Mouse (Mus musculus) kidney, adult 11 months (tissue): ENCODE measurements around the gene Olfr373.
A peak's percentile ranks its signal among the peaks of the same experiment; 100 is the strongest.

Experiments used
- DNase-seq: peaks from one replicate; pipeline ENCODE4 v3.0.0; 2022

Gene Olfr373

GRCm38 (mm10) chr8:72134756-72135445 lies 51.9 kb downstream of the Olfr373 start, which contains the start of gene Tpm4:
TSS of gene Tpm4 (plus strand) at chr8:72134975.
- DNase-seq: peak; percentile 64

- DNase-seq: peak; percentile 36
Measured at GRCm38 (mm10) chr8:72135446-72136301, 52.7 kb downstream of the Olfr373 start.

GRCm38 (mm10) chr8:72136302-72136978 lies 53.5 kb downstream of the Olfr373 start:
- peak; percentile 72 for DNase-seq

- DNase-seq: no peak
Measured at GRCm38 (mm10) chr8:72137431-72137830, 54.5 kb downstream of the Olfr373 start.

DNA sequence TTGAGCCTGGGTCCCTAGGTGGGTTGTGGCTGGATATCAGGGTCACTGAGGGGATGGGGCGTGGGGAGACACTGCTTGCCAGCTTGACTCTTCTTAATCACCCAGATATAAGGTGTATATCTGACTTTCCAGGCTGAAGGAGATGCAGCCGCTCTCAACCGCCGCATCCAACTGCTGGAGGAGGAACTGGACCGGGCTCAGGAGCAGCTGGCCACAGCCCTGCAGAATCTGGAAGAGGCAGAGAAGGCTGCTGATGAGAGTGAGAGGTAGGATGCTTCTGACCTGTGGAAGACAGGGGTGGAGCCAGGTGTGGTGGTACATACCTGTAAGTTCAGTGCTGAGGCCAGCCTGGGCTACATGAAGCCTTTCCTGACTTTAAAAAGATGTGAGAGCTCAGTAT lies 55.5 kb downstream of the Olfr373 start:
- DNase-seq: no peak

GRCm38 (mm10) chr8:72143256-72143824 lies 60.4 kb downstream of the Olfr373 start:
- DNase-seq: no peak

DNA sequence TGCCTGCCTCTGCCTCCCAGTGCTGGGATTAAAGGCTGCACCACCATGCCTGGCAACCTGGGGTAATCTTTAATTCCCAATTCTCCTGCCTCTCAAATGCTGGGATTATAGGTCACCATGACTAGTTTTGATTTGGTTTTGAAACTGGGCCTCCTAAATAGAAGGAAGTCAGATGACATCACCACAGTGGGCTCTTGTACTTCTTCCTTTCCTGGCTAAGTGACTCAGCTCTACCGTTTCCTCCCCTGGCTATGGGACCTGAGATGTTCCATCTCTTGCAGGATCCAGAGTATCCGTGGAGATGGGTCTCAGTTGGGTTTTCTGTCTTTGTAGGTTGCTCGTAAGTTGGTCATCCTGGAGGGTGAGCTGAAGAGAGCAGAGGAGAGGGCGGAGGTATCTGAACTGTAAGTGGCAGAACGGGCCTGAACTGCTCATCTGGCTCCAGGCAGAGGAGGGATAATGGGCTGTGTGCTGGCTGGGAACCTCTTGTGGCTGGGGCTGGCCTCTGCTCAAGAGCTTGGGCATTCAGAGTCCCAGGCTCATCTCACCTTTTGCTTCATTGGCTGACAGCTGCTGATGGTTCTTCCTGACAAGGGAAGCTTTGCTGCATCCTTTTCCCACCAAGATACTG lies 61.5 kb downstream of the Olfr373 start:
- no peak for DNase-seq

- DNase-seq: no peak
Measured at GRCm38 (mm10) chr8:72145511-72145910, 62.5 kb downstream of the Olfr373 start.

DNA sequence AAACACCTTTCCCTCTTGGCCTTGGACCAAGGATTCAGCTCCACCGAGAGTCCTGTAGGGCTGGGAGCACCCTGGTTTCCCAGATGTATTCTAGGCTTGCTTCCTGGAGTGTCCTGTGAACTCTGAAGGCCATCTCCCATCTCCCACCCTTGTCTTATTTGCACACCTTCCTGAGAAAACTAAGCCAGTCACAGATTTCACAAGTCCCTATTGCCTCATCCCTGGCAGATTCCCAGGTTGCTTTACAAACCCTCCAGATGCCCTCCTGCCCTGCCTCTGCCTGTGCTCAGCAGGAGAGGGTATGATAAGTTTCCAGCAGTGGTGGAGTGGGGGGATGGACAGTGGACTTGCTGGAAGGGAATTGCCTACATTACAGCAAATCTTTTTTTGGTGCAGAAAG lies 63.1 kb downstream of the Olfr373 start:
- DNase-seq: no peak

DNA sequence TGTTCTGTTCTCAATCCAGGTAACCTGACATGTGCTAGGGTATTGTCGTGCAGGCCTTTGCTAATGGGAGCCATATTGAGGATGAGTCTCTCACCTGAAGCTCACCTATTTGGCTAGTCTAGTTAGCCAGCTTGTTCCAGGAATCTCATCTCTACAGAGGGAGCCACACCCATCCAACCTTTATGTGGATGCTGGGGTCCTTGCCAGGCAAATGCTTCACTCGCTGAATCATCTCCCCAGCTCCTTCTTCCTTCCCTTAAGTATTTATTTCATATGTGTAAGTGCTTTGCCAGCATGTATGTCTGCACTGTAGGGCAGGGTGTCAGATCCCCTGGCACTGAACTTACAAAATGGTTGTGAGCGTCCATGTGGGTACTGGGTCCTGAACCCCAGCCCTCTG lies 63.6 kb downstream of the Olfr373 start:
- no peak for DNase-seq

GRCm38 (mm10) chr8:72147266-72147665 lies 64.3 kb downstream of the Olfr373 start:
- no peak for DNase-seq

- DNase-seq: no peak
Measured at GRCm38 (mm10) chr8:72149056-72149455, 66.1 kb downstream of the Olfr373 start.

DNA sequence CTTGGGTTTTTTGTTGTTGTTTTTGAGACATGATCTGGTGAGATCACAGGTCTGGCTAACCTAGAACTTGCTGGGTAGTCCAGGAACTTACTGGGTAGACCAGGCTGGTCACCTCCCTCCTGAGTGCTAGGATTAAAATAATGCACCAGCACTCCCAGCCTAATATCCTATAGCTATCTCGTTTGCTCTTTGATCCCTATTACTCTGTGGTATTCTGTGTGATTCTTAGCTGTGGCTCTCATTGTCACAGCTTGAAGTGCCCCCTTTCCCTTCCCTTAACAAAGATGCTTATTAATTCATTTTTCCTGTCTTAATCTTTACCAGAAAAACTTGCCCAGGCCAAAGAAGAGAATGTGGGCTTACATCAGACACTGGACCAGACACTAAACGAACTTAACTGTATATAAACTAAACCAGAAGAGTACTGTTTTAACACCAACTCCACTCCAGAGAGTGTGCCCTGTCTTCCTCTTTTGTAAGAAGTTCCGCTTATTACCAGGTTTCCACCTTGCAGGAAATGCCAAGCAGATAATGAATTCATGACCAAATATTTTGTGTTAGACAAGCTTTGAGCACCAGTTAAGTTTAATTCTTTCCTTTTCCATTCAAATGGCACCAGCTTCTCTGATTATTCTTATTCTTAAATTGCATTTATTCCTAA lies 68.6 kb downstream of the Olfr373 start:
- DNase-seq: no peak
